Mouse (Mus musculus): ENCODE data around the gene Fmod. TPM values are rescaled to one million over a fixed set of nuclear protein-coding genes. Genes with fewer than 3 reads are reported as not detected.
A peak's percentile ranks its signal among the peaks of the same experiment; 100 is the strongest.

Fmod gene
- polyA plus RNA-seq, 1 experiment from 2014 or later = 2.2 TPM

DNA sequence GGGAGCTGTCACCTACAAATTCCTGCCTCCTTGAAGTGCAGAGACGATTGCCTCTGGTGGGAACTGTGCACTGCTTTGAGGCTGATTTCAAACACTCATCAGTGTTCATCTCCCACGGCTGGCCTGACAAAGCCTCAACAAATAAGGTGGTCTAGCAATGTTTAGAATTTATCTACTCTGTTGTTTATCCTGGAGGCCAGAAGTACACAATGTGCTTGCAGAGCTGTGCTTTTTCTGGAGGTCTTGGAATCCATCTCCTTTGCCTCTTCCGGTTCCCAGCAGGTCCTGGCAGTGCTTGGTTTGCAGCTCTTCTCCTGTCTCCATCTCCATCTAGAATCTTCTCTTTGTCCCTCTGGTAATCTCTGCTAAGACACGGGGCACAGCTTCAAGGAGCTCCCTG is 19.2 kb downstream of the Fmod start:
- H3K4me1 ChIP-seq (replicated peaks) = peaks cover 74% of the 10 kb centered on the region
- 62% methylated on average over 4 of the region's 4 CpGs for WGBS (ENCODE audit: insufficient replicate concordance)
- H3K9ac ChIP-seq = peak overlapping the region; percentile 28; the same call in 1 of the 2 replicates

DNA sequence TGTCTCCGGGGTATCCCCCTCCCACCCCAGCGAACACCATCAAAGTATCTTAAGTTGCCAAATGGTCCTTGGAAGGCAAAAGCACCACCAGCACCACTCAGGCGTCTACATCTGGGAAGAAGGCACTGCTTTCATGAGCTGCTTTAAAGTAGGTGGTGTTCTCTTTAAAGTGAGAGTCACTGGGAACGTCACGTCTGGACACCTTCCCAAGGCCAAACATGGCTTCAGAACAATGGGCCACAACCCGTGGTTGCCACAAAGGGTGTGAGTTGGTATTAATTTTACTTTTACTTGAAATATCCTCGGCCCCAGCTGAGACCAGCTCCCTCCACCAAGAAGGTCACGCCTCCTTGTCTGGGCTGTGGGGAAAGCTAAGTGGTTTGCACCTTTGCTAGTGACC is 20.7 kb downstream of the Fmod start:
- H3K4me1 ChIP-seq (replicated peaks) = peaks cover 89% of the 10 kb centered on the region
- H3K36me3 ChIP-seq = no peaks in the 10 kb centered on the region
- ATAC-seq (ENCODE audit: low read depth) (no peak), DNase-seq (no peak)
- H3K27ac ChIP-seq = no peak overlapping the region
- no peak overlapping the region for H3K4me3 ChIP-seq (replicated peaks)
- 0 out of 2 replicates have a peak overlapping the region, but pooled peaks have one; percentile 31 for H3K9ac ChIP-seq
- no peak overlapping the region for H3K4me2 ChIP-seq
- H3K9me3 ChIP-seq (replicated peaks) = no peaks in the 10 kb centered on the region
- 62% methylated on average over 8 of the region's 8 CpGs for WGBS (ENCODE audit: insufficient replicate concordance)
- peaks cover 22% of the 10 kb centered on the region for H3K27me3 ChIP-seq

More for the DNA sequence above, 19.2 kb downstream of the Fmod start:
- DNase-seq (no peak), ATAC-seq (ENCODE audit: low read depth) (no peak)
- Histone ChIP-seq H3K4me3 (replicated peaks) (no peak overlapping the region), H3K27ac (no peak overlapping the region), H3K27me3 (peaks cover 9% of the 10 kb centered on the region), H3K4me2 (no peak overlapping the region), H3K36me3 (no peaks in the 10 kb centered on the region), H3K9me3 (replicated peaks) (no peaks in the 10 kb centered on the region)

DNA sequence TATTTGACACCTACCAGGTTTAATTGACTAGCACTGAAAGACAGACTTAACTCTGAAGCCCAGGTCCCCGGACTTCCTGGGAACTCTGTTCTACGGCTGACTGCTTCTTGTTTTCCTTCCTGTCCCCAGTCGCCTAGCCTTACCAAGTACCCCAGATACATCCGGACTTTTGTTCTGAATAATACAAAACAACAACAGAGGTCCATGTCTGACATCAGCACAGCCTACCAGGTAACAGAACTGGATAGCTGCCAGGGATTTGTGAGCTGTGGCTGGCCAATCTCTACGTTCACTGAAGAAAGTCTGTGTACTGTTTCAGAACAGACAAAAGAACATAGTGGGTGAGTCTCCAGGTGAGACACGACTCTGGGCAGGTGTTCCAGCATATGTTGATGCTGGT is 21.8 kb downstream of the Fmod start:
- 0 out of 2 replicates have a peak overlapping the region, but pooled peaks have one; percentile 98 for H3K27ac ChIP-seq
- no peaks in the 10 kb centered on the region for H3K36me3 ChIP-seq
- no peak overlapping the region for H3K4me2 ChIP-seq
- peaks cover 34% of the 10 kb centered on the region for H3K27me3 ChIP-seq
- ATAC-seq (ENCODE audit: low read depth) (no peak), DNase-seq (no peak)
- H3K9me3 ChIP-seq (replicated peaks) = no peaks in the 10 kb centered on the region
- peaks cover 95% of the 10 kb centered on the region for H3K4me1 ChIP-seq (replicated peaks)
- H3K9ac ChIP-seq = 0 out of 2 replicates have a peak overlapping the region, but pooled peaks have one; percentile 1
- 52% methylated on average over 6 of the region's 6 CpGs for WGBS (ENCODE audit: insufficient replicate concordance)
- no peak overlapping the region for H3K4me3 ChIP-seq (replicated peaks)

DNA sequence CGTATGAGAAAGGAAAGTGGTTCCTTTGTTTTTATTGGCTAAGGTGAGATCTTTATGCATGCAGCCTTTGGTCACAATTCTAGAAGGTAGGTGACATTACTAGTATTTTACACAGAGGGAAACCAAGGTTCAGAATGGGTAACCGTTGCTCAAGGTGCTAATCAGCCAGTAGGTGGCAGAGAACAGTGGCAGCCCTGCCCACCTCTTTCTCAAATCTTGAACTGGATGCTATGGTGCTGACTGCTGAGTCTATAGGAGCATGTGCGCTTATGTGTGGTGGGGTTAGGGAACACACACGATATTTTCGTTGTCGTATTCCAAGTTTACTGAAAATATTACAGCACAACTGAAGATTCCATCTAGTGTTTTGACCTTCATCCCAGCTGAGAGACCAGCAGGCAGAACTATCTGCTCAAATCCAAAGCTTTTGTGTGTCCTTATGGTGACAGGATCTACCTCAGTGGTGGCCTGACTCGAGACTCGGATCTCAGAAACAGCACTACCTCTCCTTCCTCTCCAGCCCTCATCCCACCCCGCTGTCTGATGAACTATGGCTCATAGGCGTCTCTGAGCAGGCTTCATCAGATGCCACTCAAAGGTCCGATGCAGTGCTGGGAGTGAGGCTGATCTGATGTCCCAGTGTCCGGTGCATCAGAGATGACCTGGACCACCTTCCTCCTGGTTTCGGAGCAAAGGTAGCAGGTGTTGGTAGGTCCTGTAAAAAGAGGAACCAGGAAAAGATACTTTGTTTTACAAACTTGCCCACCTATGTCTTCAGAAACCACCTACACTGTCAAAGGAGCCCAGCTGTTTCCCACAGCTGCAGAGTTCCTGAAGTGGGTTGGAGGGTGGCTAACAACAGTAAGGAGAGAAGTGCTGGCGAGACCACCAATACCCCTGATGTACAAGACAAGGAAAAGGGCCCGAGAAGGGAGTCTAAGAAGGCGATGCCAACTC is 23.0 kb downstream of the Fmod start:
- ATAC-seq (ENCODE audit: low read depth) = no peak
- no peak for DNase-seq

DNA sequence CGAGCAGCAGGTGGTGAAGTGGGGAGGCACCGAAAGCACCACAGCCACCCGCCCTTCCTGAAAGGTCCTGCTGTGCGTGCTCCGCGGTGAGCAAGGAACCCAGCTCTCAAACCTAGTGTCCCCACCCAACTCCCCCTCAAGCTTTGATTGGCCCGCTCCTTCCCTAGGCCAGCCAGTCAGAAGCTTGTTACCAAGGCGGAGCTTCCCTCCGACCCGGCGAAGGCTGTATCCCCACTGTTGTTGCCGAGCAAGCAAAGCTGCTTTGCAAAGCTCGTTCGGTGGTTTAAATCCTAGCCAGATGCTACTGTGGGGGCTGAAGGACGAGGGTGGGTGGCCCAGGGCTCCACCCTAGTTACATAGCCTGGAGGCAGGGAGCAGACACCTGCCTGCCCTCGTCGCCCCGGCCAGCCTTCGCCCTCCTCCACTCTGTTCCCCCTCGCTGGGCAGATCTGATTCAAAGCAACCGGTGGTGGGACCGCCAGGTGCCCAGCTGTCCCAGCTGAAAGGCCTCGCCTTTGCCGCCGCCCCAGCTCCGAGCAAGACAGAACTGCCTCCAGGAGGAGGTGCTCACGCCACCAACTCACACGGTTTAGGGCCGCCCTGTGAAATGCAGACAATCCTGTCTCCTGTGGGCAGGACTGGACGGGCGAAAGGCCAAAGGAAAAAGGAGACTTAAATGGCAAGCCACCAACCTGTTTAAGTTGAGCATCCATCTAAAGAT is 24.0 kb downstream of the Fmod start:
- Histone ChIP-seq H3K9me3 (replicated peaks) (no peaks in the 10 kb centered on the region), H3K36me3 (no peaks in the 10 kb centered on the region), H3K4me3 (replicated peaks) (peak overlapping the region; percentile 60), H3K27me3 (peaks cover 55% of the 10 kb centered on the region), H3K4me2 (peak overlapping the region; percentile 85), H3K27ac (peak overlapping the region; percentile 98), H3K9ac (peak overlapping the region; percentile 76), H3K4me1 (replicated peaks) (peaks cover 95% of the 10 kb centered on the region)
- 5% methylated on average over 31 of the region's 31 CpGs for WGBS (ENCODE audit: insufficient replicate concordance)
- peak; percentile 96 for ATAC-seq (ENCODE audit: low read depth)
- peak; percentile 92 for DNase-seq

More for the DNA sequence above, 23.0 kb downstream of the Fmod start:
- peak overlapping the region; percentile 60 for H3K4me3 ChIP-seq (replicated peaks)
- peaks cover 45% of the 10 kb centered on the region for H3K27me3 ChIP-seq
- peak overlapping the region; percentile 76 for H3K9ac ChIP-seq
- H3K36me3 ChIP-seq = no peaks in the 10 kb centered on the region
- peak overlapping the region; percentile 85 for H3K4me2 ChIP-seq
- H3K27ac ChIP-seq = peak overlapping the region; percentile 98
- no peaks in the 10 kb centered on the region for H3K9me3 ChIP-seq (replicated peaks)
- 56% methylated on average over 16 of the region's 16 CpGs for WGBS (ENCODE audit: insufficient replicate concordance)
- H3K4me1 ChIP-seq (replicated peaks) = peaks cover 95% of the 10 kb centered on the region

DNA sequence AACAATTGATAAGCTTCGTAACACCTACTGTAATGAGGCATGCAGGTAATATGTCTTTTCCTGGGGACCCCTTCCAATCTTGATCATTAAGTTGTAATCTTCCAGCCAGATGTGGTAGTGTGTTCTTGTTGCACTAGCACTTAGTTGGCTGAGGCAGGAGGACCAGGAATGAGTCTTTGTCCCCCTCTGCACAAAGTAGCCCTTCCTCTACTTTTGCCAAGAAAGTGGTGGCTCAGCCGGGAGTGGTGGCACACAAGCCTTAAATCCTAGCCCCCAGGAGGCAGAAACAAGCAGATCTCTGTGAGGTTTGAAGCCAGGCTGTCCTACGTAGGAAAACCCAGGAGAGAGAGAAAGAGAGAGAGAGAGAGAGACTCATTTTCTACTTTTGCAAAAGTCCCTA is 24.9 kb downstream of the Fmod start:
- Histone ChIP-seq H3K4me3 (replicated peaks) (no peak overlapping the region; the same call in 1 of the 2 replicates), H3K27ac (no peak overlapping the region), H3K9me3 (replicated peaks) (no peaks in the 10 kb centered on the region), H3K27me3 (peaks cover 62% of the 10 kb centered on the region), H3K4me2 (peak overlapping the region; percentile 85), H3K9ac (peak overlapping the region; percentile 76; the same call in 1 of the 2 replicates), H3K36me3 (no peaks in the 10 kb centered on the region), H3K4me1 (replicated peaks) (peaks cover 94% of the 10 kb centered on the region)
- 64% methylated on average over 3 of the region's 3 CpGs for whole genome bisulfite sequencing (ENCODE audit: insufficient replicate concordance)
- DNase-seq (no peak), ATAC-seq (ENCODE audit: low read depth) (no peak)

DNA sequence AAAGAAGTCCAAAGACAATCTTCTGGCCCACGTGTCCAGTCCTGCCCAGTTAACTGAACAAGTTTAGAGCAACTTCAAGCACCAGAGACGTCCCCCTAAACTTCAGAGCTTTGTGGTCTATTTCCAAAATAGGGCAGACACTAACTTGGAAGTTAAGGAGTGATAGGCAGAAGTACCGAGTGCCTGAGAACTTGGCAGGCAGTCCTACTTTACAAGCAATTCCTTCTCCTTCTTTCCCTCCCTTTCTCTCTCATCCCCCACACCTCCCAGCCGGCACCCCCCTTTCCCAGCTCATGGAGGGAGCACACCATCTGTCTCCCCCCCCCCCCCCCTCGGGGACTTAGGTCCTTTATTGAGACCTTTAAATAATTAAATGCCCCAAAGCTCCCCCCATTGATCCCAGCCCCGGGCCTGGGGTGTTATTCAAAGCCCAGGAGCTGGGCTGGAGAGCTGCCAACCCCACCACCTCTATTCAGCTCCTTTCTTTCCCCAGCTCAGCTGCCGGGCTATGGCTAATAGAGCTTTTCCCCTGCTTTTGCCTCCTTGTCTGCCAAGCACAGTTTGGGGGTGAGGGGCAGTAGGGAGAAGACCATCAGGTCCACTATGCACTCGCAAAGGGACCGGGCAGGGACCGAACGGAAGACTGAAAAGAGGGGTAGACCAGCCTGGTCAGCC is 25.5 kb downstream of the Fmod start:
- Histone ChIP-seq H3K4me3 (replicated peaks) (peak overlapping the region; percentile 24), H3K27ac (peak overlapping the region; percentile 82), H3K9ac (peak overlapping the region; percentile 61), H3K4me1 (replicated peaks) (peaks cover 94% of the 10 kb centered on the region), H3K36me3 (no peaks in the 10 kb centered on the region), H3K9me3 (replicated peaks) (no peaks in the 10 kb centered on the region), H3K4me2 (peak overlapping the region; percentile 62), H3K27me3 (peaks cover 67% of the 10 kb centered on the region)
- ATAC-seq (ENCODE audit: low read depth) (no peak), DNase-seq (no peak)
- WGBS (ENCODE audit: insufficient replicate concordance) = 29% methylated on average over 11 of the region's 11 CpGs

DNA sequence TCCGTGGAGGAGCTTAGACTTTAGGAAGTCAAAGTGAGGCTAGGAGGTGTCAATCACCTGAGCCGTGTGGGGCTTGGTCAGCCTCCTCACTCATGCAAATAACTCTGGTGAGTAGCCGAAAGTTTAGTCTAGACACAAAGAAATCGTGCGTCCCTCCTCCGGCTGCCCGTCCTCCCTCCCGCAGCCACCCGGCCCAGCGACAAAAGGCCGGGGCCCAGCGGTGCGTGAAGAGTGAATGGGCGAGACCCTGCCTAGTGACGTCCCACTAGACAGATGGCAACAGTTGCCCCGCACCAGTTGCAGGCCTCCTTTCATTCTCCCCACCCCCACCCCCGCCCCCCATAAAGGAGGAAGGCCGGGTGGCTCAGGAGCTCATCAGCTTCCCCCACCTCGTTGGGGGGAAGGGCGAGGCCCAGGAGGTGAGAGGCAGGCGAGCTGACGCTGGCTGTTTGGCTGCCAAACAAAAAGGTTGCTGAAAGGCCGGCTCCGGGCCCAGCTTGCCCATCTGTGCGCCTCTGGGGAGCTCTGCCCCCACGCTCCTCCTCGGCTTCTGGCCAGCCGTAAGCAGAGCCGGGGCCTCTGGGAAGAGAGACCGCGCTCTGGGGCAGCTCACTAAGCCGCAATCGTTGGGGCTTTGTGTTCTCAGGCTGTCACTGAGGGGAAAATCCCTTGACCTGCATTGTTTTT is 26.2 kb downstream of the Fmod start:
- peaks cover 65% of the 10 kb centered on the region for H3K27me3 ChIP-seq
- WGBS (ENCODE audit: insufficient replicate concordance) = 5% methylated on average over 33 of the region's 33 CpGs
- no peaks in the 10 kb centered on the region for H3K36me3 ChIP-seq
- H3K9me3 ChIP-seq (replicated peaks) = no peaks in the 10 kb centered on the region
- H3K9ac ChIP-seq = peak overlapping the region; percentile 61
- ATAC-seq (ENCODE audit: low read depth) (no peak), DNase-seq (no peak)
- H3K4me1 ChIP-seq (replicated peaks) = peaks cover 94% of the 10 kb centered on the region
- H3K4me2 ChIP-seq = peak overlapping the region; percentile 62
- H3K27ac ChIP-seq = peak overlapping the region; percentile 82
- H3K4me3 ChIP-seq (replicated peaks) = peak overlapping the region; percentile 24

DNA sequence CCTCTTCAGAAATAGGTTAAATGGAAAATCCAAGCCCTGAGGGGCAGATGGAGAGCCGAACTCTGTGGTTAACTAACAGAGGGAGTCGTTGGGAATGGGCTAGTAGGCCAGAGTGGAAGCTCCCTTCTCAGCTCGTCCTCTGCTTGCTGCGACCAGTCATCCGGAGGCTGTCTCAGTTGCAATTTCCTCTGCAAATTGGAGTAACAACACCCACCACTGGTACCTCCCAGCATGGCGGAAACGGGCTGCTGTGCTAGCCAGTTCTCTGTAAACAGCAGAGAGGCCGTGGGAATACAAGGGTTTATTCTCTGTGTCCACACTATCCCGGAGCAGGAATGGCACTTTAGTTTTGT is 26.7 kb downstream of the Fmod start:
- no peak for ATAC-seq (ENCODE audit: low read depth)
- Histone ChIP-seq H3K4me3 (replicated peaks) (0 out of 2 replicates have a peak overlapping the region, but pooled peaks have one; percentile 24), H3K9me3 (replicated peaks) (no peaks in the 10 kb centered on the region), H3K27ac (peak overlapping the region; percentile 82), H3K4me1 (replicated peaks) (peaks cover 93% of the 10 kb centered on the region), H3K9ac (peak overlapping the region; percentile 61), H3K4me2 (peak overlapping the region; percentile 62), H3K36me3 (no peaks in the 10 kb centered on the region), H3K27me3 (peaks cover 64% of the 10 kb centered on the region)
- WGBS (ENCODE audit: insufficient replicate concordance) = 30% methylated on average over 9 of the region's 9 CpGs
- DNase-seq = no peak

DNA sequence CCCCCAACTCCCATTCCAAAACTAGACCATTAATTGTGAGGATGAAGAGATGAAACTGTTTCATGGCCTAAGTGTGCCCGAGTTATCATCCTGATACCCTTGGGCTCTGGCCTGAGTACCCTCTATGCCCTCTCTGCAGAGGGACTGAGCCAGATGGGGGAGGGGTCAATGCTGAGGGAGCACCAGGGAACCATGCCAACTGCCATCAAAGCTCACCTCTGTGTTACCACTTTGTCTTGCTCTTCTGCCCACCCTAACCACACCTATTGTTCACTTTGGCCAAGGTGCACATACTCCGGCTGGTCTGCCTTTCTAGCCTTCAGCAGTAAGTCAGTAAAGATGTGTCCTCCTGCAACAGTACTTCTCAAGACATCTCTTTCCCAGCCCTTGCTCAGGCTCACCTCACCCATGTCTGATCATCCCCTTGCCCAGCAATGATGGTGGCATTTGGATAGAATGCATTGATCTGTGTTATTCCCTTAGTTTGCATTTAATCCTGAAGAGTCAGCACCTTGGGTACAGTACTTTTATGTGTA is 27.3 kb downstream of the Fmod start:
- H3K27me3 ChIP-seq = peaks cover 64% of the 10 kb centered on the region
- 87% methylated on average over 2 of the region's 2 CpGs for WGBS (ENCODE audit: insufficient replicate concordance)
- no peak overlapping the region for H3K4me2 ChIP-seq
- H3K9me3 ChIP-seq (replicated peaks) = no peaks in the 10 kb centered on the region
- H3K36me3 ChIP-seq = no peaks in the 10 kb centered on the region
- ATAC-seq (ENCODE audit: low read depth) (no peak), DNase-seq (no peak)
- H3K4me1 ChIP-seq (replicated peaks) = peaks cover 90% of the 10 kb centered on the region
- H3K9ac ChIP-seq = no peak overlapping the region
- no peak overlapping the region for H3K4me3 ChIP-seq (replicated peaks)
- H3K27ac ChIP-seq = peak overlapping the region; percentile 82
